Mouse (Mus musculus): Measurements from ENCODE around the gene Pm20d1.
A peak's percentile ranks its signal among the peaks of the same experiment; 100 is the strongest.

The Pm20d1 gene

GRCm38 (mm10) chr1:131830561-131830960 lies 33.4 kb downstream of the Pm20d1 start:
- DNase-seq, result no peak

- DNase-seq, result no peak
These were observed 33.9 kb downstream of the Pm20d1 start for GRCm38 (mm10) chr1:131830971-131831641.

GRCm38 (mm10) chr1:131837035-131837434 lies 39.9 kb downstream of the Pm20d1 start:
- no peak for DNase-seq

GRCm38 (mm10) chr1:131838542-131838941 lies 41.4 kb downstream of the Pm20d1 start:
- no peak for DNase-seq

GRCm38 (mm10) chr1:131839279-131839678 lies 42.1 kb downstream of the Pm20d1 start:
- DNase-seq, result no peak

GRCm38 (mm10) chr1:131842221-131842620 lies 45.0 kb downstream of the Pm20d1 start:
- no peak for DNase-seq

GRCm38 (mm10) chr1:131843758-131844157 lies 46.6 kb downstream of the Pm20d1 start:
- DNase-seq, result no peak

- no peak for DNase-seq
These were observed 47.7 kb downstream of the Pm20d1 start for GRCm38 (mm10) chr1:131844883-131845282.

GRCm38 (mm10) chr1:131846255-131846654 lies 49.1 kb downstream of the Pm20d1 start:
- peak; percentile 67 for DNase-seq

- no peak for DNase-seq
These were observed 64.6 kb downstream of the Pm20d1 start for GRCm38 (mm10) chr1:131861811-131862210.

- DNase-seq, result no peak
These were observed 68.4 kb downstream of the Pm20d1 start for GRCm38 (mm10) chr1:131865596-131865995.

- DNase-seq, result no peak
These were observed 69.3 kb downstream of the Pm20d1 start for GRCm38 (mm10) chr1:131866304-131866999.

- peak; percentile 94 for DNase-seq
These were observed 70.1 kb downstream of the Pm20d1 start, which contains the start of gene Rab29 for GRCm38 (mm10) chr1:131867093-131867945. TSS of gene Rab29 (plus strand) at chr1:131867224.

GRCm38 (mm10) chr1:131867946-131868290 lies 70.7 kb downstream of the Pm20d1 start:
- DNase-seq, result peak; percentile 15

- no peak for DNase-seq
These were observed 72.4 kb downstream of the Pm20d1 start for GRCm38 (mm10) chr1:131869561-131869960.

Measured in lung, postnatal 14 days (tissue).